Mouse (Mus musculus) MEL (cell line): ENCODE results near the gene Scyl2. TPM values are rescaled to one million over a fixed set of nuclear protein-coding genes. Genes with fewer than 3 reads are reported as not detected.

Source experiments
- DNase-seq: peaks from one replicate; pipeline ENCODE4 v3.0.0; 2011; ENCODE audit warnings: low read depth, low spot score
- H3K27ac ChIP-seq: 2 replicates; pipeline ENCODE4 v1.5.1; 2012; ENCODE audit warnings: low read depth, mild to moderate bottlenecking, control low read depth, low read length, moderate library complexity; ENCODE audit not compliant: control insufficient read depth
- H3K27me3 ChIP-seq, 2 experiments: fragments of 150-350 bp in 1 of 2; sonication (generic) in 1 of 2; 2 replicates each; pipeline ENCODE4 v1.6.1; 2012; ENCODE audit warnings: low read length in 2 of 2, mild to moderate bottlenecking in 2 of 2, improper control_type of control experiment in 1 of 2, moderate library complexity in 1 of 2; ENCODE audit not compliant: insufficient read depth in 2 of 2, control insufficient read depth in 1 of 2
- H3K36me3 ChIP-seq, 2 experiments: 2 replicates each; pipeline ENCODE4 v1.6.1; 2012 to 2014; ENCODE audit warnings: low read length in 2 of 2, improper control_type of control experiment in 1 of 2, inconsistent platforms in 1 of 2, mild to moderate bottlenecking in 1 of 2; ENCODE audit not compliant: insufficient read depth in 2 of 2, control insufficient read depth in 1 of 2
- H3K4me1 ChIP-seq, 2 experiments: fragments of 150-350 bp in 1 of 2; sonication (generic) in 1 of 2; 2 replicates each; pipeline ENCODE4 v1.6.1; 2012; ENCODE audit warnings: low read length in 2 of 2, improper control_type of control experiment in 1 of 2, mild to moderate bottlenecking in 1 of 2; ENCODE audit not compliant: insufficient read depth in 2 of 2, control insufficient read depth in 1 of 2
- H3K4me3 ChIP-seq, 2 experiments: fragments of 150-350 bp in 1 of 2; sonication (generic) in 1 of 2; 2 replicates each; pipeline ENCODE4 v1.5.1; 2012; ENCODE audit warnings: low read depth in 2 of 2, low read length in 2 of 2, mild to moderate bottlenecking in 2 of 2, moderate library complexity in 2 of 2, control low read depth in 1 of 2, improper control_type of control experiment in 1 of 2; ENCODE audit not compliant: control insufficient read depth in 1 of 2, insufficient read depth in 1 of 2
- H3K79me2 ChIP-seq: 2 replicates; pipeline ENCODE4 v1.6.1; 2012; ENCODE audit warnings: mild to moderate bottlenecking, low read length, moderate library complexity; ENCODE audit not compliant: control insufficient read depth, poor library complexity, insufficient read depth
- H3K9ac ChIP-seq: 2 replicates; pipeline ENCODE4 v1.6.1; 2012; ENCODE audit warnings: low read depth, mild to moderate bottlenecking, control low read depth, low read length, moderate library complexity; ENCODE audit not compliant: control insufficient read depth, poor library complexity, severe bottlenecking
- H3K9me3 ChIP-seq: fragments of 150-350 bp; sonication (generic); replicated peaks from 2 replicates; pipeline ENCODE4 v1.6.1; 2012; ENCODE audit warnings: mild to moderate bottlenecking, low read length, improper control_type of control experiment, moderate library complexity; ENCODE audit not compliant: insufficient read depth
- BHLHE40 ChIP-seq: IDR thresholded peaks from 2 replicates; pipeline ENCODE4 v1.6.1; 2012; ENCODE audit warnings: low read depth, mild to moderate bottlenecking, inconsistent platforms, low read length, improper control_type of control experiment, borderline replicate concordance
- CHD1 ChIP-seq: IDR thresholded peaks from 2 replicates; pipeline ENCODE4 v1.6.1; 2012; ENCODE audit warnings: low read depth, mild to moderate bottlenecking, inconsistent platforms, low read length, improper control_type of control experiment
- CHD2 ChIP-seq: IDR thresholded peaks from 2 replicates; pipeline ENCODE4 v1.6.1; 2011; ENCODE audit warnings: low read length, improper control_type of control experiment
- CTCF ChIP-seq, 3 experiments: IDR thresholded peaks in 2 of 3; conservative IDR thresholded peaks in 1 of 3; 2 replicates each; pipeline ENCODE4 v1.5.1; 2011 to 2012; ENCODE audit warnings: low read length in 3 of 3, low read depth in 2 of 3, mild to moderate bottlenecking in 2 of 3, improper control_type of control experiment in 1 of 3, inconsistent platforms in 1 of 3, mixed read lengths in 1 of 3, moderate library complexity in 1 of 3; ENCODE audit not compliant: control insufficient read depth in 1 of 3, insufficient read depth in 1 of 3, poor library complexity in 1 of 3, severe bottlenecking in 1 of 3
- E2F4 ChIP-seq: IDR thresholded peaks from 2 replicates; pipeline ENCODE4 v1.6.1; 2011; ENCODE audit warnings: low read depth, low read length, improper control_type of control experiment, borderline replicate concordance
- ELF1 ChIP-seq: IDR thresholded peaks from 2 replicates; pipeline ENCODE4 v1.6.1; 2014; ENCODE audit warnings: low read depth, mild to moderate bottlenecking, inconsistent platforms, low read length, improper control_type of control experiment, moderate library complexity
- EP300 ChIP-seq, 2 experiments: IDR thresholded peaks; 2 replicates each; pipeline ENCODE4 v1.6.1; 2011; ENCODE audit warnings: improper control_type of control experiment in 2 of 2, low read length in 2 of 2, low read depth in 1 of 2, mild to moderate bottlenecking in 1 of 2
- ETS1 ChIP-seq: IDR thresholded peaks from 2 replicates; pipeline ENCODE4 v1.6.1; 2012; ENCODE audit warnings: low read depth, mild to moderate bottlenecking, inconsistent platforms, low read length, improper control_type of control experiment, moderate library complexity
- GABPA ChIP-seq: IDR thresholded peaks from 2 replicates; pipeline ENCODE4 v1.6.1; 2012; ENCODE audit warnings: low read depth, mild to moderate bottlenecking, inconsistent platforms, low read length, improper control_type of control experiment, moderate library complexity
- GATA1 ChIP-seq: IDR thresholded peaks from 2 replicates; pipeline ENCODE4 v1.6.1; 2011; ENCODE audit warnings: low read depth, low read length, improper control_type of control experiment
- HCFC1 ChIP-seq: IDR thresholded peaks from 2 replicates; pipeline ENCODE4 v1.6.1; 2012; ENCODE audit warnings: low read depth, mild to moderate bottlenecking, inconsistent platforms, low read length, improper control_type of control experiment, moderate library complexity
- JUND ChIP-seq: IDR thresholded peaks from 2 replicates; pipeline ENCODE4 v1.6.1; 2011; ENCODE audit warnings: low read depth, mild to moderate bottlenecking, improper control_type of control experiment, low read length
- KAT2A ChIP-seq: conservative IDR thresholded peaks from 2 replicates; pipeline ENCODE4 v1.6.1; 2012; ENCODE audit warnings: low read depth, low read length, improper control_type of control experiment, inconsistent platforms
- MAX ChIP-seq: IDR thresholded peaks from 2 replicates; pipeline ENCODE4 v1.6.1; 2011; ENCODE audit warnings: low read length, improper control_type of control experiment
- MAZ ChIP-seq: IDR thresholded peaks from 2 replicates; pipeline ENCODE4 v1.6.1; 2012; ENCODE audit warnings: low read depth, mild to moderate bottlenecking, inconsistent platforms, low read length, improper control_type of control experiment
- MEF2A ChIP-seq: IDR thresholded peaks from 2 replicates; pipeline ENCODE4 v1.6.1; 2014; ENCODE audit warnings: low read depth, mild to moderate bottlenecking, inconsistent platforms, low read length, improper control_type of control experiment; ENCODE audit not compliant: poor library complexity, insufficient replicate concordance, severe bottlenecking; ENCODE audit errors: extremely low read depth
- MXI1 ChIP-seq: IDR thresholded peaks from 2 replicates; pipeline ENCODE4 v1.6.1; 2011; ENCODE audit warnings: mild to moderate bottlenecking, low read depth, low read length, improper control_type of control experiment
- MYB ChIP-seq: IDR thresholded peaks from 2 replicates; pipeline ENCODE4 v1.6.1; 2011; ENCODE audit warnings: mild to moderate bottlenecking, low read depth, low read length, improper control_type of control experiment
- MYC ChIP-seq: IDR thresholded peaks from 2 replicates; pipeline ENCODE4 v1.6.1; 2011; ENCODE audit warnings: low read depth, mild to moderate bottlenecking, low read length, improper control_type of control experiment, moderate library complexity
- NELFE ChIP-seq: IDR thresholded peaks from 2 replicates; pipeline ENCODE4 v1.6.1; 2011; ENCODE audit warnings: low read depth, low read length, improper control_type of control experiment
- NRF1 ChIP-seq: IDR thresholded peaks from 2 replicates; pipeline ENCODE4 v1.6.1; 2014; ENCODE audit warnings: low read depth, mild to moderate bottlenecking, inconsistent platforms, low read length, improper control_type of control experiment, moderate library complexity; ENCODE audit not compliant: poor library complexity, insufficient read depth, severe bottlenecking
- POLR2A ChIP-seq, 2 experiments: IDR thresholded peaks; 2 replicates each; pipeline ENCODE4 v1.6.1; 2011 to 2012; ENCODE audit warnings: low read length in 2 of 2, mild to moderate bottlenecking in 2 of 2, control low read depth in 1 of 2, improper control_type of control experiment in 1 of 2, low read depth in 1 of 2, moderate library complexity in 1 of 2; ENCODE audit not compliant: control insufficient read depth in 1 of 2, insufficient read depth in 1 of 2, poor library complexity in 1 of 2
- POLR2AphosphoS2 ChIP-seq: IDR thresholded peaks from 2 replicates; pipeline ENCODE4 v1.6.1; 2011; ENCODE audit warnings: low read length, improper control_type of control experiment
- POLR2AphosphoS5 ChIP-seq: IDR thresholded peaks from 2 replicates; pipeline ENCODE4 v1.6.1; 2012; ENCODE audit warnings: low read depth, borderline replicate concordance, mild to moderate bottlenecking, inconsistent platforms, low read length, moderate library complexity, mixed read lengths
- RAD21 ChIP-seq: IDR thresholded peaks from 2 replicates; pipeline ENCODE4 v1.6.1; 2011; ENCODE audit warnings: mild to moderate bottlenecking, low read depth, low read length, improper control_type of control experiment
- RCOR1 ChIP-seq: IDR thresholded peaks from 2 replicates; pipeline ENCODE4 v1.6.1; 2012; ENCODE audit warnings: low read depth, mild to moderate bottlenecking, inconsistent platforms, low read length, improper control_type of control experiment
- SIN3A ChIP-seq: IDR thresholded peaks from 2 replicates; pipeline ENCODE4 v1.6.1; 2012; ENCODE audit warnings: low read length, improper control_type of control experiment, inconsistent platforms
- SMC3 ChIP-seq: IDR thresholded peaks from 2 replicates; pipeline ENCODE4 v1.6.1; 2011; ENCODE audit warnings: low read depth, low read length, improper control_type of control experiment
- TAL1 ChIP-seq: IDR thresholded peaks from 2 replicates; pipeline ENCODE4 v1.6.1; 2012; ENCODE audit warnings: mild to moderate bottlenecking, inconsistent platforms, low read length, moderate library complexity, mixed read lengths
- TBP ChIP-seq: IDR thresholded peaks from 2 replicates; pipeline ENCODE4 v1.8.0; 2011; ENCODE audit warnings: low read depth, low read length, improper control_type of control experiment
- TCF12 ChIP-seq: IDR thresholded peaks from 2 replicates; pipeline ENCODE4 v1.6.1; 2014; ENCODE audit warnings: low read depth, mild to moderate bottlenecking, inconsistent platforms, low read length, improper control_type of control experiment, moderate library complexity
- UBTF ChIP-seq: IDR thresholded peaks from 2 replicates; pipeline ENCODE4 v1.6.1; 2012; ENCODE audit warnings: low read depth, mild to moderate bottlenecking, inconsistent platforms, low read length, improper control_type of control experiment, moderate library complexity, borderline replicate concordance; ENCODE audit not compliant: insufficient read depth
- USF1 ChIP-seq: IDR thresholded peaks from 2 replicates; pipeline ENCODE4 v1.6.1; 2014; ENCODE audit warnings: low read depth, mild to moderate bottlenecking, inconsistent platforms, low read length, improper control_type of control experiment, moderate library complexity
- USF2 ChIP-seq, 2 experiments: IDR thresholded peaks; 2 replicates each; pipeline ENCODE4 v1.6.1; 2011 to 2012; ENCODE audit warnings: improper control_type of control experiment in 2 of 2, low read length in 2 of 2, borderline replicate concordance in 1 of 2, inconsistent platforms in 1 of 2, low read depth in 1 of 2, mild to moderate bottlenecking in 1 of 2; ENCODE audit not compliant: insufficient read depth in 1 of 2
- ZC3H11A ChIP-seq: IDR thresholded peaks from 2 replicates; pipeline ENCODE4 v1.6.1; 2012; ENCODE audit warnings: low read depth, mild to moderate bottlenecking, inconsistent platforms, low read length, improper control_type of control experiment
- ZKSCAN1 ChIP-seq: IDR thresholded peaks from 2 replicates; pipeline ENCODE4 v1.6.1; 2012; ENCODE audit warnings: low read depth, mild to moderate bottlenecking, inconsistent platforms, low read length, improper control_type of control experiment, moderate library complexity
- ZMIZ1 ChIP-seq: IDR thresholded peaks from 2 replicates; pipeline ENCODE4 v1.6.1; 2012; ENCODE audit warnings: low read depth, mild to moderate bottlenecking, inconsistent platforms, low read length, improper control_type of control experiment, moderate library complexity
- ZNF384 ChIP-seq: IDR thresholded peaks from 2 replicates; pipeline ENCODE4 v1.6.1; 2012; ENCODE audit warnings: low read depth, mild to moderate bottlenecking, inconsistent platforms, low read length, improper control_type of control experiment
- polyA plus RNA-seq, 2 experiments: library from polyadenylated mRNA; stranded (reverse) in 1 of 2; unstranded in 1 of 2; fragments of >175 nt in 1 of 2; fragments of >200 nt in 1 of 2; gene quantifications; 2 replicates each; pipeline versions ENCODE4 v1.2.1 to v1.2.4; 2012; ENCODE audit warnings: low replicate concordance in 2 of 2, low read depth in 1 of 2; ENCODE audit not compliant: insufficient read length in 2 of 2, insufficient read depth in 1 of 2, missing spikeins in 1 of 2
- total RNA-seq: library from RNA; depleted of rRNA; stranded (reverse); fragments of 300-350 nt; gene quantifications from 2 replicates; pipeline ENCODE4 v1.2.3, GENCODE M21; 2012

Gene Scyl2
- total and polyA plus RNA-seq, 3 experiments, result 19.8 to 27.9 TPM; not detected in 1

DNA sequence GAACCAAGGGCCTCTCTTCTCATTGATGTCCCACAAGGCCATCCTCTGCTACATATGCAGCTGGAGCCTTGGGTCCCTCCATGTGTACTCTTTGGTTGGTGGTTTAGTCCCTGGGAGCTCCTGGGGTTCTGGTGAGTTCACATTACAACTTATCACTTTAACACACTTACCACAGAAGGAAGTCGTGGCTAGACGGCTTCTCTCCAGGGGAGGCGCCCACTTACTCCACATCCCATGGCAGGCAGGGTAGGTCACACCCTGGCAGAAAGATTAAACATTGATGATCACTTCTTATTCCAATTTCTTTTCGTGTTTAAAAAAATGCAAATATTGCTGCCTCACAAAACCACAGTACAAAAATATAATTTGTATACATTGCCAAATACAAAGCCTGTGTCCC lies 88.8 kb downstream of the Scyl2 start:
- no peaks in the 10 kb centered on the region for H3K27me3 ChIP-seq
- no peak overlapping the region for H3K9ac ChIP-seq
- peaks cover 0 to 24% of the 10 kb centered on the region in 2 experiments; a peak in 2 of 4 replicates for H3K36me3 ChIP-seq
- no peaks in the 10 kb centered on the region for H3K79me2 ChIP-seq
- H3K4me3 ChIP-seq, result no peak overlapping the region
- no peak overlapping the region for H3K27ac ChIP-seq
- H3K9me3 ChIP-seq, result no peaks in the 10 kb centered on the region
- DNase-seq, result peak; percentile 83
- H3K4me1 ChIP-seq, result peaks cover 15 to 37% of the 10 kb centered on the region in 2 experiments
- TF ChIP-seq MAX, result no peak
- TF ChIP-seq E2F4, result no peak
- peak; percentile 75 for TF ChIP-seq TCF12
- no peak for TF ChIP-seq NRF1
- no peak for TF ChIP-seq BHLHE40
- TF ChIP-seq USF2 (IDR thresholded peaks at IDR 0.05; ENCODE audit: borderline replicate concordance in 1 of 2, insufficient read depth in 1 of 2, low read depth in 1 of 2, low read length in 2 of 2), result no peak
- no peak for TF ChIP-seq GABPA
- no peak for TF ChIP-seq ZKSCAN1
- no peak for TF ChIP-seq CHD1
- peak; percentile 39; the same call in 1 of the 2 replicates for TF ChIP-seq GATA1
- TF ChIP-seq ETS1, result peak; percentile 49; the same call in 1 of the 2 replicates
- no peak for TF ChIP-seq MXI1
- no peak for TF ChIP-seq ZMIZ1
- TF ChIP-seq TAL1, result peak; percentile 50
- TF ChIP-seq POLR2AphosphoS5, result no peak
- TF ChIP-seq NELFE, result no peak
- no peak for TF ChIP-seq ZC3H11A
- TF ChIP-seq UBTF, result no peak
- no peak for TF ChIP-seq MYB
- TF ChIP-seq TBP, result no peak
- no peak for TF ChIP-seq MYC
- no peak for TF ChIP-seq KAT2A
- no peak for TF ChIP-seq JUND
- TF ChIP-seq CHD2, result no peak
- no peak for TF ChIP-seq ZNF384
- no peak for TF ChIP-seq ELF1
- TF ChIP-seq POLR2AphosphoS2, result no peak
- peak; percentile 48; the same call in 1 of the 2 replicates for TF ChIP-seq RCOR1
- TF ChIP-seq SMC3, result no peak
- no peak for TF ChIP-seq USF1
- TF ChIP-seq POLR2A (IDR thresholded peaks at IDR 0.05; ENCODE audit: control insufficient read depth in 1 of 2, insufficient read depth in 1 of 2, low read depth in 1 of 2, low read length in 2 of 2, poor library complexity in 1 of 2), result no peak
- TF ChIP-seq MAZ, result no peak
- TF ChIP-seq HCFC1, result no peak
- peak; percentile 43; the same call in 1 of the 2 replicates for TF ChIP-seq SIN3A
- TF ChIP-seq EP300 (IDR thresholded peaks at IDR 0.05; ENCODE audit: low read depth in 1 of 2, low read length in 2 of 2), result peak; percentile 63 to 79
- TF ChIP-seq CTCF (IDR thresholded peaks at IDR 0.05 in 2 of 3, conservative IDR thresholded peaks at IDR 0.05 in 1 of 3; ENCODE audit: control insufficient read depth in 1 of 3, insufficient read depth in 1 of 3, low read depth in 2 of 3, low read length in 3 of 3, poor library complexity in 1 of 3, severe bottlenecking in 1 of 3), result no peak
- no peak for TF ChIP-seq RAD21
- no peak for TF ChIP-seq MEF2A
